Mouse (Mus musculus) neural tube, embryonic 14.5 days (tissue): ENCODE data around the gene Ccl17. TPM values are rescaled to one million over a fixed set of nuclear protein-coding genes. Genes with fewer than 3 reads are reported as not detected.
A peak's percentile ranks its signal among the peaks of the same experiment; 100 is the strongest.

ENCODE experiments used
- ATAC-seq: fragments of 200-750 bp; cut with Nextera tagmentation; 2 replicates; pipeline ENCODE4 v1.8.0; 2017; ENCODE audit warnings: low read depth, mild to moderate bottlenecking, moderate TSS enrichment, moderate library complexity
- H3K27ac ChIP-seq: fragments of 300-500 bp; sonication (generic); 2 replicates; pipeline ENCODE4 v1.5.1; 2014; ENCODE audit warnings: low read depth, mild to moderate bottlenecking, control low read depth, low read length, moderate library complexity, mixed read lengths
- H3K27me3 ChIP-seq: fragments of 300-500 bp; sonication (generic); 2 replicates; pipeline ENCODE4 v1.6.1; 2014; ENCODE audit warnings: low read length; ENCODE audit not compliant: control insufficient read depth, insufficient read depth
- H3K36me3 ChIP-seq: fragments of 300-500 bp; sonication (generic); 2 replicates; pipeline ENCODE4 v1.6.1; 2014; ENCODE audit warnings: low read length, mixed read lengths; ENCODE audit not compliant: control insufficient read depth, insufficient read depth
- H3K4me1 ChIP-seq: fragments of 300-500 bp; sonication (generic); 2 replicates; pipeline ENCODE4 v1.6.1; 2014; ENCODE audit warnings: low read length; ENCODE audit not compliant: control insufficient read depth, insufficient read depth
- H3K4me2 ChIP-seq: fragments of 300-500 bp; sonication (generic); 2 replicates; pipeline ENCODE4 v1.6.1; 2014; ENCODE audit warnings: mild to moderate bottlenecking, low read depth, low read length, control low read depth
- H3K4me3 ChIP-seq: fragments of 300-500 bp; sonication (generic); 2 replicates; pipeline ENCODE4 v1.5.1; 2014; ENCODE audit warnings: low read depth, low read length, control low read depth, mixed read lengths
- H3K9ac ChIP-seq: fragments of 300-500 bp; sonication (generic); replicated peaks from 2 replicates; pipeline ENCODE4 v1.6.1; 2014; ENCODE audit warnings: low read depth, mild to moderate bottlenecking, control low read depth, low read length, mixed read lengths
- H3K9me3 ChIP-seq: fragments of 300-500 bp; sonication (generic); 2 replicates; pipeline ENCODE4 v1.6.1; 2016; ENCODE audit warnings: low read length; ENCODE audit not compliant: control insufficient read depth
- WGBS: fragments of 180-500 bp; shearing (Covaris S2); extraction: QIAGEN DNeasy Blood & Tissue Kit; methylation state at CpG from one replicate; pipeline ENCODE4 v1.1.7; 2014; 5-methylcytosine and 5-hydroxymethylcytosine counted together
- polyA plus RNA-seq: library from polyadenylated mRNA; unstranded; fragments of >200 nt; fragmentation: Nextera tagmentation; extraction: Ambion mirVana; gene quantifications from 2 replicates; pipeline ENCODE4 v1.2.1, GENCODE M21; 2014

The Ccl17 gene
- polyA plus RNA-seq, 1 experiment from 2014 or later: 1.4 TPM

DNA sequence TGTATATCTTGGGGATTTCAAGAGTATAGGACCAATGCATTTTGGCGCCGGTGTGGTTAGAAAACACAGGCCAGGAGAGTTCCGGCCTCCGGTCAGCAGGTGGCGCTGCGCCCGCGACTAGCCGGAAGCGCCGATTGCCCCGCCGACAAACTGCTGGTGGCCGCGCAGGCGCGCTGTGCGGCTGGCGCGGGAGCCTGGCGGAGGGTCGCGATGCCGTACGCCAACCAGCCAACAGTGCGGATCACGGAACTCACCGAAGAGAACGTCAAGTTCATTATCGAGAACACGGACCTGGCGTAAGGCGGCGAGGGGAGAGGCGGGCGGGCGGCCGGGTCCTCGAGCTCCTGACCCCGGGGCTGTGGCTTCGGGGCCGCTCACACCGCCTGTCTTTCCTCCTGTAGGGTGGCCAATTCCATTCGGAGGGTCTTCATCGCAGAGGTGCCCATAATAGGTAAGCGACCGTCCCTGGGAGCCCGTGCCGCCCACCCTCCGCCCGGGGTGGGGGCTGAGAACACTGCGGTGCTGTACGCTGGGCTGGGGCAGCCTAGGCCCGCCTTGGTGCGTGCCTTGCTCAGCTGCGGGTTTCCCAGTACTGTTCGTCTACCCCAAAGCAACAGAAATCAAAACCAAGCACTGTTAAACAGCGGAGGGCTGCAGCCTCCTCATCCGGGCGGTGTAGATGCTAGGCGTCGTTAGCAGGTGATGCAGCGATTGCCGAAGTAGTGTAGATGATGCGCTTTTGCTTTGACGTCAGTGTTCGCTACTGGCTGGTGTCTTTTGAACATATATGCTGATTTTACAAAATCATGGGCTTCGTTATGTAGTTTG is 47.3 kb downstream of the Ccl17 start, which contains the start of gene Polr2c:
Polr2c (plus strand) TSS at position 105 of the 828 bp plus-strand sequence.
- peaks cover 15% of the 10 kb centered on the region for H3K36me3 ChIP-seq
- peak within 1 kb of the TSS; percentile 97 for H3K4me3 ChIP-seq
- H3K27me3 ChIP-seq: no peaks in the 10 kb centered on the region
- WGBS: under 1% methylated on average over 57 of the region's 68 CpGs
- peak within 1 kb of the TSS; percentile 89 for H3K4me2 ChIP-seq
- peak within 1 kb of the TSS; percentile 91 for H3K9ac ChIP-seq
- H3K4me1 ChIP-seq: peaks cover 6% of the 10 kb centered on the region; the same call in 1 of the 2 replicates
- no peaks in the 10 kb centered on the region for H3K9me3 ChIP-seq
- peak within 1 kb of the TSS; percentile 66 for H3K27ac ChIP-seq
- ATAC-seq: peak; percentile 82

DNA sequence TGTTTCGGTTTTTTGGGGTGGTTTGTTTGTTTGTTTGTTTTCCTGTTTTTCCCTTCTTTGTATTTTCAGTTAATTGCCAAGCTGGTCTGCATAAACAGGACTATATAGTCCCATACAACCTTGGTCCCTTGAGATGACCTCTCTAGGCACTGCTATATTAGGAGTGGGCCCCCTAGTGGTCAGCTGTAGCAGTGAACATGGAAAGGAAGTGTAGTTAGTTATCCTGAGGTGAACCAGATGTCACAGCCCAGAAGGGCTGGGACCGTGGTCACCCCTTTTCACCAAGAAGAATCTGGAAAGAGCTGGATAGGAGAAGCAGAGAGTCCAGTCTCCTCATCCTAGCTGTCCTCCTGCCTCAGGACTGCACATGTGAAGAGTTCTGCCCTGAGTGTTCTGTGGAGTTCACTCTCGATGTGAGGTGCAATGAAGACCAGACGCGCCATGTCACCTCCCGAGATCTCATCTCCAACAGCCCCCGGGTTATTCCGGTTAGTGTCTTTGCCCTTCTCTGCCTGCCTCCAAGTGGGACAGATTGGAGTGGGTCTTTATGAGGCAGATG is 51.2 kb downstream of the Ccl17 start:
- WGBS: 72% methylated on average over 8 of the region's 8 CpGs
- H3K36me3 ChIP-seq: peaks cover 39% of the 10 kb centered on the region
- no peak overlapping the region for H3K4me3 ChIP-seq

More for the DNA sequence above, 51.2 kb downstream of the Ccl17 start:
- Histone ChIP-seq H3K4me2 (no peak overlapping the region), H3K9ac (no peak overlapping the region), H3K9me3 (no peaks in the 10 kb centered on the region), H3K27me3 (no peaks in the 10 kb centered on the region), H3K4me1 (peaks cover 6% of the 10 kb centered on the region; the same call in 1 of the 2 replicates), H3K27ac (no peak overlapping the region)
- ATAC-seq: no peak

Other genes starting within 250 kb of the Ccl17 start
- gene Rspry1, start 208.5 kb upstream of the Ccl17 start, polyA plus RNA-seq: 50.2 and 56.4 TPM in 2 replicates
- 72.8 and 81.4 TPM in 2 replicates for gene Fam192a, start 208.5 kb upstream of the Ccl17 start, polyA plus RNA-seq
- gene Arl2bp, start 143.9 kb upstream of the Ccl17 start, polyA plus RNA-seq: 71.1 and 105 TPM in 2 replicates
- 2.2 and 2.9 TPM in 2 replicates for gene Pllp, start 114.2 kb upstream of the Ccl17 start, polyA plus RNA-seq
- gene Ccl22, start 64.9 kb upstream of the Ccl17 start, polyA plus RNA-seq: not detected in 2 replicates
- 25.8 and 41.6 TPM in 2 replicates for gene Cx3cl1, start 38.4 kb upstream of the Ccl17 start, polyA plus RNA-seq
- gene Coq9, start 27.9 kb downstream of the Ccl17 start, polyA plus RNA-seq: 62.3 and 67.1 TPM in 2 replicates
- gene Ciapin1, start 27.9 kb downstream of the Ccl17 start, polyA plus RNA-seq: 149 and 174 TPM in 2 replicates
- 118 TPM in 2 replicates for gene Polr2c, start 47.0 kb downstream of the Ccl17 start, polyA plus RNA-seq
- 66.6 and 103 TPM in 2 replicates for gene Dok4, start 65.9 kb downstream of the Ccl17 start, polyA plus RNA-seq
- 2.9 and 7.9 TPM in 2 replicates for gene Ccdc102a, start 107.6 kb downstream of the Ccl17 start, polyA plus RNA-seq
- gene Adgrg5, start 113.2 kb downstream of the Ccl17 start, polyA plus RNA-seq: 0.11 and 0.21 TPM in 2 replicates
- gene Adgrg1, start 164.3 kb downstream of the Ccl17 start, polyA plus RNA-seq: 93.5 and 116 TPM in 2 replicates
- gene Adgrg3, start 207.2 kb downstream of the Ccl17 start, polyA plus RNA-seq: 1.1 and 2.0 TPM in 2 replicates
- gene Drc7, start 244.7 kb downstream of the Ccl17 start, polyA plus RNA-seq: 0.61 and 0.88 TPM in 2 replicates